Mouse (Mus musculus): Measurements from ENCODE around the gene Xpnpep1. TPM values are rescaled to one million over a fixed set of nuclear protein-coding genes. Genes with fewer than 3 reads are reported as not detected.

The Xpnpep1 gene
- polyA plus RNA-seq, 1 experiment from 2014 or later, result 191 TPM

GRCm38 (mm10) chr19:53051288-53051985, 11.4 kb upstream of the Xpnpep1 start:
- Histone ChIP-seq H3K36me3 (no peaks in the 10 kb centered on the region), H3K4me1 (replicated peaks) (peaks cover 8% of the 10 kb centered on the region; the same call in 1 of the 2 replicates), H3K27ac (ENCODE audit: poor library complexity, severe bottlenecking) (no peak overlapping the region), H3K9me3 (replicated peaks) (peaks cover 6% of the 10 kb centered on the region), H3K9ac (no peak overlapping the region), H3K27me3 (replicated peaks) (no peaks in the 10 kb centered on the region), H3K4me2 (no peak overlapping the region), H3K4me3 (no peak overlapping the region)
- 86% methylated on average over 18 of the region's 18 CpGs for WGBS
- ATAC-seq (ENCODE audit: insufficient number of reproducible peaks, low FRiP score), result peak; percentile 39; the same call in 1 of the 2 replicates

- Histone ChIP-seq H3K36me3 (no peaks in the 10 kb centered on the region), H3K4me1 (replicated peaks) (peaks cover 8% of the 10 kb centered on the region; the same call in 1 of the 2 replicates)
- 79% methylated on average over 3 of the region's 3 CpGs for WGBS
Measured at GRCm38 (mm10) chr19:53050100-53050499, 10.1 kb upstream of the Xpnpep1 start.

GRCm38 (mm10) chr19:53047208-53047607, 7.2 kb upstream of the Xpnpep1 start:
- 72% methylated on average over 5 of the region's 5 CpGs for WGBS
- no peak for ATAC-seq (ENCODE audit: insufficient number of reproducible peaks, low FRiP score)

More at GRCm38 (mm10) chr19:53050100-53050499, 10.1 kb upstream of the Xpnpep1 start:
- Histone ChIP-seq H3K9ac (no peak overlapping the region), H3K27ac (ENCODE audit: poor library complexity, severe bottlenecking) (no peak overlapping the region), H3K9me3 (replicated peaks) (peaks cover 8% of the 10 kb centered on the region), H3K4me3 (no peak overlapping the region), H3K27me3 (replicated peaks) (no peaks in the 10 kb centered on the region), H3K4me2 (no peak overlapping the region)
- no peak for ATAC-seq (ENCODE audit: insufficient number of reproducible peaks, low FRiP score)

GRCm38 (mm10) chr19:53043423-53044125, 3.6 kb upstream of the Xpnpep1 start:
- ATAC-seq (ENCODE audit: insufficient number of reproducible peaks, low FRiP score), result no peak
- Histone ChIP-seq H3K27me3 (replicated peaks) (no peaks in the 10 kb centered on the region), H3K4me3 (no peak overlapping the region), H3K9me3 (replicated peaks) (peaks cover 8% of the 10 kb centered on the region), H3K36me3 (no peaks in the 10 kb centered on the region), H3K4me1 (replicated peaks) (peaks cover 16% of the 10 kb centered on the region), H3K9ac (no peak overlapping the region), H3K4me2 (no peak overlapping the region), H3K27ac (ENCODE audit: poor library complexity, severe bottlenecking) (no peak overlapping the region)
- 84% methylated on average over 13 of the region's 13 CpGs for WGBS

More at GRCm38 (mm10) chr19:53047208-53047607, 7.2 kb upstream of the Xpnpep1 start:
- peaks cover 3% of the 10 kb centered on the region; the same call in 1 of the 2 replicates for H3K4me1 ChIP-seq (replicated peaks)
- no peak overlapping the region for H3K27ac ChIP-seq (ENCODE audit: poor library complexity, severe bottlenecking)
- no peaks in the 10 kb centered on the region for H3K36me3 ChIP-seq
- no peak overlapping the region for H3K4me3 ChIP-seq
- no peak overlapping the region for H3K4me2 ChIP-seq
- no peaks in the 10 kb centered on the region for H3K27me3 ChIP-seq (replicated peaks)
- H3K9me3 ChIP-seq (replicated peaks), result peaks cover 8% of the 10 kb centered on the region
- H3K9ac ChIP-seq, result no peak overlapping the region

- 60% methylated on average over 4 of the region's 4 CpGs for WGBS
Measured at GRCm38 (mm10) chr19:53041570-53041969, 1.6 kb upstream of the Xpnpep1 start.

GRCm38 (mm10) chr19:53041133-53041510, 1.1 kb upstream of the Xpnpep1 start:
- no peak for ATAC-seq (ENCODE audit: insufficient number of reproducible peaks, low FRiP score)
- no peaks in the 10 kb centered on the region for H3K9me3 ChIP-seq (replicated peaks)

More at GRCm38 (mm10) chr19:53041570-53041969, 1.6 kb upstream of the Xpnpep1 start:
- Histone ChIP-seq H3K27ac (ENCODE audit: poor library complexity, severe bottlenecking) (no peak overlapping the region), H3K9me3 (replicated peaks) (peaks cover 3% of the 10 kb centered on the region), H3K36me3 (no peaks in the 10 kb centered on the region), H3K27me3 (replicated peaks) (no peaks in the 10 kb centered on the region), H3K9ac (no peak overlapping the region), H3K4me1 (replicated peaks) (peaks cover 26% of the 10 kb centered on the region), H3K4me2 (no peak overlapping the region), H3K4me3 (no peak overlapping the region)
- no peak for ATAC-seq (ENCODE audit: insufficient number of reproducible peaks, low FRiP score)

GRCm38 (mm10) chr19:53039090-53039489, 924 bp downstream of the Xpnpep1 start:
- H3K9ac ChIP-seq, result peak overlapping the region; percentile 62
- peaks cover 29% of the 10 kb centered on the region for H3K4me1 ChIP-seq (replicated peaks)
- peak overlapping the region; percentile 68 for H3K4me2 ChIP-seq
- peak overlapping the region; percentile 87 for H3K4me3 ChIP-seq
- WGBS, result 29% methylated on average over 11 of the region's 11 CpGs
- H3K27ac ChIP-seq (ENCODE audit: poor library complexity, severe bottlenecking), result peak overlapping the region; percentile 87
- H3K9me3 ChIP-seq (replicated peaks), result no peaks in the 10 kb centered on the region
- H3K27me3 ChIP-seq (replicated peaks), result no peaks in the 10 kb centered on the region
- ATAC-seq (ENCODE audit: insufficient number of reproducible peaks, low FRiP score), result 0 out of 2 replicates have a peak, but pooled peaks have one; percentile 11
- peaks cover 10% of the 10 kb centered on the region for H3K36me3 ChIP-seq

More at GRCm38 (mm10) chr19:53041133-53041510, 1.1 kb upstream of the Xpnpep1 start:
- WGBS, result 77% methylated on average over 5 of the region's 5 CpGs
- no peak overlapping the region for H3K9ac ChIP-seq
- no peak overlapping the region for H3K4me3 ChIP-seq
- peaks cover 26% of the 10 kb centered on the region for H3K4me1 ChIP-seq (replicated peaks)
- peaks cover 4% of the 10 kb centered on the region for H3K36me3 ChIP-seq
- no peak overlapping the region for H3K4me2 ChIP-seq
- H3K27ac ChIP-seq (ENCODE audit: poor library complexity, severe bottlenecking), result no peak overlapping the region
- H3K27me3 ChIP-seq (replicated peaks), result no peaks in the 10 kb centered on the region

- peaks cover 10% of the 10 kb centered on the region for H3K36me3 ChIP-seq
- peak overlapping the region; percentile 96 for H3K9ac ChIP-seq
- peaks cover 34% of the 10 kb centered on the region for H3K4me1 ChIP-seq (replicated peaks)
- WGBS, result under 1% methylated on average over 39 of the region's 39 CpGs
- H3K27me3 ChIP-seq (replicated peaks), result no peaks in the 10 kb centered on the region
- peak overlapping the region; percentile 93 for H3K27ac ChIP-seq (ENCODE audit: poor library complexity, severe bottlenecking)
- H3K9me3 ChIP-seq (replicated peaks), result no peaks in the 10 kb centered on the region
- ATAC-seq (ENCODE audit: insufficient number of reproducible peaks, low FRiP score), result peak; percentile 99
- peak overlapping the region; percentile 72 for H3K4me2 ChIP-seq
- H3K4me3 ChIP-seq, result peak overlapping the region; percentile 87
Measured at GRCm38 (mm10) chr19:53038435-53038938, 1.5 kb downstream of the Xpnpep1 start.

- Histone ChIP-seq H3K4me1 (replicated peaks) (peaks cover 39% of the 10 kb centered on the region), H3K4me3 (peak overlapping the region; percentile 87), H3K36me3 (peaks cover 10% of the 10 kb centered on the region), H3K27me3 (replicated peaks) (no peaks in the 10 kb centered on the region), H3K9ac (peak overlapping the region; percentile 96), H3K4me2 (peak overlapping the region; percentile 72), H3K9me3 (replicated peaks) (no peaks in the 10 kb centered on the region), H3K27ac (ENCODE audit: poor library complexity, severe bottlenecking) (peak overlapping the region; percentile 93)
- under 1% methylated on average over 28 of the region's 28 CpGs for WGBS
- peak; percentile 58 for ATAC-seq (ENCODE audit: insufficient number of reproducible peaks, low FRiP score)
Measured at GRCm38 (mm10) chr19:53037925-53038419, 2.0 kb downstream of the Xpnpep1 start.

- Histone ChIP-seq H3K4me3 (no peak overlapping the region), H3K4me1 (replicated peaks) (peaks cover 46% of the 10 kb centered on the region), H3K27me3 (replicated peaks) (no peaks in the 10 kb centered on the region), H3K4me2 (0 out of 2 replicates have a peak overlapping the region, but pooled peaks have one; percentile 7), H3K27ac (ENCODE audit: poor library complexity, severe bottlenecking) (peak overlapping the region; percentile 25), H3K9me3 (replicated peaks) (no peaks in the 10 kb centered on the region), H3K9ac (no peak overlapping the region), H3K36me3 (peaks cover 42% of the 10 kb centered on the region)
- ATAC-seq (ENCODE audit: insufficient number of reproducible peaks, low FRiP score), result no peak
- 74% methylated on average over 10 of the region's 10 CpGs for WGBS
Measured at GRCm38 (mm10) chr19:53033159-53033943, 6.7 kb downstream of the Xpnpep1 start.

Measured in heart, embryonic 12.5 days (tissue).